Mouse (Mus musculus): ENCODE measurements at regions not wholly inside any gene's neighbourhood (a gene's known extent, or its start where the extent isn't known, plus 50 kb on each side); places are given as distances from the start of the nearest gene placed in this dataset.

GRCm38 (mm10) chr1:154065336-154066329 is 135.4 kb upstream of the Zfp648 start:
- intact Hi-C loops (cut with DNase I), result no loop called here
- DNase-seq (ENCODE audit: low spot score in 2 of 2), result peak; percentile 24 to 54

- intact Hi-C loops (cut with DNase I), result no loop called here
- no peak for DNase-seq (ENCODE audit: low spot score in 2 of 2)
Measured at GRCm38 (mm10) chr1:154067856-154068255, 133.1 kb upstream of the Zfp648 start.

GRCm38 (mm10) chr1:154074270-154074669 is 126.7 kb upstream of the Zfp648 start:
- intact Hi-C loops (cut with DNase I), result no loop called here

DNA sequence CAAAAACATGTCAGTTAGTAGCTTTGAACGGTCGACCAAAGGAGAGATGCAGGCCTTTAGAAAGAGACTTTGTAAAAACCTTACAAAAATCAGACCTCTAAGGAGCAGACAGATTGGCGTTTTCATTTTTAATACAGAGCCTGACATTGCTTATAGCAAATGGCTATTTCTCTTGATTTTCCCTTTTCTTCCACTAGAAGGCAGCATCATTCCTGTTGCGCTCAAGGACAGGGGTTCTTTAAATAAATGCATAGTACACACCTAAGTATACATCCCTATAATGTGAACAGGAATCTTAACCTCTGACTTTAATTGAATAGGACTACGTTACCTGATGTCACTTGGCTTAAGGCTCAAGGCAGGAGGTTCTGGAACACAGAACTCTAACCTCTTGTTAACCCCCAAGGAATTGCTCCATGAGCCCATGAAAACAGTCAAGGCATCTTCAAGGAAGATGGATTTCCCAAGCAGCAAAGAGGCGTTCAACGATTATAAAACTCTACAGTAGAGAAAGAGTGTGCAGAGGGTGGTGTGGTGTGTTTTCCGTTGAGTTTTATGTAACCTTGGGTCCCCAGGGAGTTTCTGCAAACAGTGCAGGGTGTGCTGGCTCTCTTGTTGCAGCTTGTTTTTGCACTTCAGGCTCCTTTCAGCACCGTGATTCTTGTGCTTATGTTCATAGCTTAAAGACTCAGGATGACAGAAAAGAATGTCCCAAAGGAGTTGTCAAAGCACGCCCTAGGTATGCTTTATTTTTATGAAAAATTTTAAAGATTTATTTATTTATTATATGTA is 124.1 kb upstream of the Zfp648 start:
- intact Hi-C loops (cut with DNase I), result no loop called here
- no peak for DNase-seq (ENCODE audit: low spot score in 2 of 2)

More at GRCm38 (mm10) chr1:154074270-154074669, 126.7 kb upstream of the Zfp648 start:
- DNase-seq (ENCODE audit: low spot score in 2 of 2), result no peak

GRCm38 (mm10) chr1:154080505-154081380 is 120.2 kb upstream of the Zfp648 start:
- DNase-seq (ENCODE audit: low spot score in 2 of 2), result no peak
- intact Hi-C loops (cut with DNase I), result no loop called here

DNA sequence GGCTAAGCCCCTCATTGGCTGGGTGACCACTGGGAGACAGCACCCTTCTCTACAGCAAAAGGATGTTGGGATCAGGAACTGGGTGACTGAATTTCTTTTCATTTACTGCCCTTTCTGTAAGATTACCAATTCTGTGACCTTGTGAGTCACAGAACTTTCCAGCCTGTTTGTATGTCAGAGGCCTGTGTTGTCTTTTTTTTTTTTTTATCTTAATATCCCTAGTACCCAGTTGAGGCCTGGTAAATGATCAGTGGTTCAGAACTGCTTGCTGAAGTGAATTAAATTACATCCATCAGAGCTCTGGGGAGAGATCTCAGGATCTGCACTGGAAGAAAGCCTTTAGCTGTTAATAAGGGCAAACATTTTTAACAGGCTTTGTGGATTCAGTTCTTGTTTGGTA is 114.8 kb upstream of the Zfp648 start:
- intact Hi-C loops (cut with DNase I), result no loop called here

GRCm38 (mm10) chr1:154089815-154090214 is 111.2 kb upstream of the Zfp648 start:
- intact Hi-C loops (cut with DNase I), result no loop called here
- no peak for DNase-seq (ENCODE audit: low spot score in 2 of 2)

More for the DNA sequence above, 114.8 kb upstream of the Zfp648 start:
- no peak for DNase-seq (ENCODE audit: low spot score in 2 of 2)

DNA sequence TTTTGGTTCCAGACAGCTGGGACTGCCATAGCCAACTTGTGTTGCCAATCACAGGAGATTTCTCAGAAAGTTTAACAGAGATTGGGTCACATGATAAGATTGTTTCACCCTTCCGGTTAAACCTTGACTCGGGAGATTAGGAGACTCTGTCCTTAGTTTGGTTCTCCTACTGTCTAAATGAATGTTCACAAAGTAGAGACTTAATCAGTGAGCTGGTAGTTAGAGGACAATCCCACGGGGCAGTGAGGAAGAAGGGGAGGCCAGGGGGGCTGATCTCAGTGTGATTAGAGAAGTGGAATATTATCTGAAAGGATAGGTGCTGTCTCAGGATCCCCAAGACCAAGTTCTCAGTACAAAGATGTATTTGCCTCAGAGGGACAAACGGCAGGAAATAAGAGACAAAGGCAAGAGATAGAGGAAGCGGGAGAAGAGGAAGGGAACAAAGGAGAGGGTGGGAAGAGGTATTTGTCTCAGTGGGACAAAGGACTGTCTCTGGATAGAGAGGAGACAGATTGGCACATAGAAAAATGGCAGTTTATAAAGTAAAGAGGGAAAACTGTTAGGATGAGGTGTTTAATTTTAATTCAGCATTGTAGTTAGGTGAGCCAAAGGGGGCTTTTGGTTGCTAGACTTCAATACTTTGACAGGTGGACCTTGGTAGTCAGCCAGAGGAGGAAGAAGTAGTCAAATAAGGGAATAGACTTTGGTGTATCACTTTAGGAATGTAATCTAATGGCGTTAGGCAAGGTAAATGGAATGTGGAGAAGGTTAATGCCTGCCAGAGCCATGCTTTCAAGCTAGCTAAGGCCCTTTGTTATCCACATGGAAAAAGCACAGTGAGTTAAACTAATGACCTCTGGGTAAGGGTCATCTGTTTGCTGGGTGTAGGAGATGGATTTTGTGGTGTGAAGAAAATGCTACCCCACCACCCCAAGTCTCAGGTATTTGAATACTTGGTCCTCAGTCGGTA is 110.2 kb upstream of the Zfp648 start:
- DNase-seq (ENCODE audit: low spot score in 2 of 2), result no peak
- intact Hi-C loops (cut with DNase I), result no loop called here

DNA sequence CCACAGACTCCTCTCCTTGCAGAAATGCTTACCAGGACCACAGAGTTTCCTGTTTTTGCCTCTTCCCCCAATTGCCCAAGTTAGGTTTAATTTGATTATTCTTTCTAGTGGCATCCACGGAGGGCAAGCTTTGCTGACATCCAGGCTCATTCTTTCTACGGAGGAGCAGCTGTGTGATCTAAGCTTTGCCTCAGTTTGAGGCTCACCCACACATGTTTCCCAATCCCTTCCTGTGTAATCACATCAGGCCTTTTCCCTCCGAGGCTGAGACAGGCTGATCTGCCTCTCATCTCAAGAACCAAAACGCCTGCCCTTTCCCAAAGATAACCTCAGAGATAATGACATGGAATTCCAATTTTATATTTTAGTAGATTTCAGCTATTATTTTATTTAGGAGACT is 107.4 kb upstream of the Zfp648 start:
- intact Hi-C loops (cut with DNase I), result no loop called here
- DNase-seq (ENCODE audit: low spot score in 2 of 2), result no peak

- DNase-seq (ENCODE audit: low spot score in 2 of 2), result no peak
- intact Hi-C loops (cut with DNase I), result no loop called here
Measured at GRCm38 (mm10) chr1:154094357-154094756, 106.6 kb upstream of the Zfp648 start.

- intact Hi-C loops (cut with DNase I), result no loop called here
- no peak for DNase-seq (ENCODE audit: low spot score in 2 of 2)
Measured at GRCm38 (mm10) chr1:154096113-154096512, 104.9 kb upstream of the Zfp648 start.

GRCm38 (mm10) chr1:154096911-154097310 is 104.1 kb upstream of the Zfp648 start:
- intact Hi-C loops (cut with DNase I), result no loop called here
- DNase-seq (ENCODE audit: low spot score in 2 of 2), result no peak

GRCm38 (mm10) chr1:154097656-154098055 is 103.3 kb upstream of the Zfp648 start:
- DNase-seq (ENCODE audit: low spot score in 2 of 2), result peak; percentile 43 to 47
- intact Hi-C loops (cut with DNase I), result no loop called here

DNA sequence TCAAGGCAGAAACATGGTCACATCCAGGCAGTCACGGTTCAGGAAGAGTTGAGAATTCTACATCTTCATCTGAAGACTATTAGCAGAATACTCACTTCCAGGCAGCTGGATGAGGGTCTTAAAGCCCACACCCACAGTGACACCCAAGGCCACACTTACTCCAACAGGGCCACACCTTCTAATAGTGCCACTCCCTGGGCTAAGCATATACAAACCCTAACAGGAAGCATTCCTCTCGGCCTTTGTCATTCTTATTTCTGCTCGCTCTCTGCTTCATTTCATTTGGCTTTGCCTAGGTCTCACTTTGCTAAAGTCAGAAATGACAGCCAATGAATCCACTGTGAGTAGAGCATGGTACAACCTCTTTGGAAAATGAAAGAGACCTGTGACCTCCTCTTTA is 100.4 kb upstream of the Zfp648 start:
- DNase-seq (ENCODE audit: low spot score in 2 of 2), result no peak
- intact Hi-C loops (cut with DNase I), result no loop called here

DNA sequence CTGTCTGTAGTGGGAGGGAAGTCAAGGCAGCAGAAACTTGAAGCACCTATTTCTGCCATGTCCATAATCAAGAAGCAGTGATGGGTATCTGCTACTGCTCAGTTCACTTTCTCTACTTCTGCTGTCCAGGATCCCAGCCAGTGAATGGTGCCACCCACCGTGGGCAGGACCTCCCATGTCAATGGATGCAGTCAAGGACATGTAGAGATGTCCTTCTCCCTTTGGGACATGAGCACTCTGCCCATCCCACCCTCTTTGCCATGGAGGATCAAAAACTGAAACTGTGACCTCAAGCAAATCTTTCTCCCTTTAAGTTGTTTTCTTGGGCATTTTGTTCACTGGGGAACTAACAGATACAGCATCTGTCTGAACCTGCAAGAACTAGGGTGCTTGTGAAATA is 99.6 kb upstream of the Zfp648 start:
- intact Hi-C loops (cut with DNase I), result no loop called here

DNA sequence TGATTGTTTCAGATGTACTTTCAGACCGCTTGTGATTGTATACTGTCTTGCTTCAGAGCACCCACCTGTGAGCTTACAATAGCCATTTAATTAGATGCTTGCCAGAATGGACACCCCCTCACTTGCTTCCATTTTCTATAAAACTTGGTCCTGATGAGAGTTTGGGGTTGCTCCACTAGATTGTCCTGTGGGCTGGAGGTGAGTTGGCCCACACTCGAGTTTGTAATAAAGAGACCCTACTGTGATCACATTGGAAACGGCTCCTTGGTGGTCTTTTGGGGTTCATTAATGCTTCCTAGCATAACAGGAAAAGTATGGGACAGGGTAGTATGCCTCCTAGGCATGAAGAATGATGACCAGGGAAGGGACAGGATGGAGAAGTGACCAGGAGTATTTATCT is 98.8 kb upstream of the Zfp648 start:
- intact Hi-C loops (cut with DNase I), result no loop called here
- DNase-seq (ENCODE audit: low spot score in 2 of 2), result no peak

More for the DNA sequence above, 99.6 kb upstream of the Zfp648 start:
- no peak for DNase-seq (ENCODE audit: low spot score in 2 of 2)

- intact Hi-C loops (cut with DNase I), result no loop called here
- peak; percentile 77 to 92 for DNase-seq (ENCODE audit: low spot score in 2 of 2)
Measured at GRCm38 (mm10) chr1:154102871-154103596, 98.0 kb upstream of the Zfp648 start.

DNA sequence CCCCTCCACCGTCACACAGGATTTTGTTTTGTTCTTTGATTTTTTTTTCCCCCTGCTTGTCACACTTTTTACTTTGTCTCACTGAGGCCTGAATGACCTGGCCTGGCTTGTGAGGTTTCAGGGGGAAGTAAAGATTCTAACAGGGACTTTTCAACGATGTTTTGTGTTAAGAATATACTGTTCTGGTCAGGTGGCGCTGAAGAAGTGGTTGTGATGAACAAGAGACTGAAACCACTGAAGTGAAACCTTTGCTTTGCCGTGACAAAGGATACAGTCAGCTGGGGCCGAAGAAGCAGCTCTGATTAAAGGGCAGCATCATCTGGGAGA is 97.4 kb upstream of the Zfp648 start:
- no peak for DNase-seq (ENCODE audit: low spot score in 2 of 2)
- intact Hi-C loops (cut with DNase I), result no loop called here

All from left cerebral cortex, postnatal 14 days (tissue).